Comparison of ENCODE assay signal across 15 mouse cellular contexts in genomic region chr6:39049141-39049540, GRCm38 (mm10).
A peak's percentile ranks its signal among the peaks of the same experiment; 100 is the strongest.
DNase-seq lines count a peak whose midpoint lies in the region; ATAC-seq lines count a peak whose summit lies in the region.
"Had no signal": no experiment of that assay in that cellular context is flagged by ENCODE, and none has a peak within 500 bp of the region (broad histone marks: within the 10 kb centered on the region; RNA-seq: fewer than 3 reads in every experiment).

No protein-coding gene starts in this region.

- peak; percentile 29 for ATAC-seq in cerebellum, adult (ENCODE audit: insufficient number of reproducible peaks, low FRiP score, low TSS enrichment)
- ATAC-seq: intestine, embryonic 15.5 days; liver, embryonic 12.5 days had no signal

- no peak for DNase-seq in cerebellum, postnatal 4 days (ENCODE audit: low spot score in 2 of 2)
- DNase-seq in left cerebral cortex, postnatal 4 days, result peak; percentile 37
- no peak for DNase-seq in left cerebral cortex, postnatal 10 days (ENCODE audit: extremely low spot score in 1 of 2, low spot score in 2 of 2)
- DNase-seq in cerebellum, adult 18-20 months, result peak; percentile 49 to 51
- DNase-seq in cerebellum, postnatal 25 days, result peak; percentile 65 to 72
- no peak for DNase-seq in lung, postnatal 36 days
- no peak for DNase-seq in B cell, adult 2 months
- DNase-seq: gastrocnemius, postnatal 36 days; kidney, adult 9 months; kidney, postnatal 36 days; lung, adult 2 months; spleen, adult 18-20 months had no signal

- intact Hi-C loops in left cerebral cortex, postnatal 4 days (cut with DNase I), result no loop called here
- intact Hi-C loops in left cerebral cortex, postnatal 10 days (cut with DNase I), result no loop called here

Comparison
In these comparisons a context has a peak if more than half of its experiments do, and no peak if none do; other contexts are left out.
1. DNase-seq: peak in left cerebral cortex, postnatal 4 days (single experiment), cerebellum, adult 18-20 months (2 of 2) and cerebellum, postnatal 25 days (2 of 2); none in cerebellum, postnatal 4 days (0 of 2), left cerebral cortex, postnatal 10 days (0 of 2), lung, postnatal 36 days (single experiment) and B cell, adult 2 months (0 of 2).